Mouse (Mus musculus): Measurements from ENCODE around the gene Catip. TPM values are rescaled to one million over a fixed set of nuclear protein-coding genes. Genes with fewer than 3 reads are reported as not detected.
A peak's percentile ranks its signal among the peaks of the same experiment; 100 is the strongest.
"Not testable (repeated sequence)": the region's sequence is repeated elsewhere in the genome, so short reads cannot be mapped to it uniquely, and the experiment has no call there.

Gene Catip
- under 1 TPM; 0.29 to 0.45 TPM for total RNA-seq (2021)

GRCm38 (mm10) chr1:74361812-74362211, at the start of gene Catip:
TSS of gene Catip (plus strand) at chr1:74362108.
- intact Hi-C loops (cut with DNase I): loop anchor here (1.0 to 2.0 kb wide), 5 partner anchors 19 to 157 kb away; no protein-coding TSS in a partner anchor
- peak; percentile 85 to 90 for DNase-seq

GRCm38 (mm10) chr1:74313049-74313692, 48.7 kb upstream of the Catip start:
- peak; percentile 84 to 85 for DNase-seq
- intact Hi-C loops (cut with DNase I): loop anchor here (1.0 to 2.0 kb wide), 4 partner anchors 20 to 140 kb away; partner anchors contain the start of gene Catip

- no peak for DNase-seq
- intact Hi-C loops (cut with DNase I): no loop called here
Observed at GRCm38 (mm10) chr1:74314796-74315195, 47.1 kb upstream of the Catip start.

- intact Hi-C loops (cut with DNase I): no loop called here
Observed at GRCm38 (mm10) chr1:74316114-74316827, 45.6 kb upstream of the Catip start.

GRCm38 (mm10) chr1:74318711-74319110, 43.2 kb upstream of the Catip start:
- intact Hi-C loops (cut with DNase I): no loop called here
- DNase-seq: no peak

More at GRCm38 (mm10) chr1:74316114-74316827, 45.6 kb upstream of the Catip start:
- no peak for DNase-seq

GRCm38 (mm10) chr1:74321396-74321795, 40.5 kb upstream of the Catip start:
- intact Hi-C loops (cut with DNase I): no loop called here
- DNase-seq: no peak

GRCm38 (mm10) chr1:74326916-74327315, 35.0 kb upstream of the Catip start:
- DNase-seq; intact Hi-C loops (cut with DNase I): not testable (repeated sequence)

GRCm38 (mm10) chr1:74329899-74330431, 31.9 kb upstream of the Catip start:
- no peak for DNase-seq
- intact Hi-C loops (cut with DNase I): no loop called here

- peak; percentile 51 to 61 for DNase-seq
- intact Hi-C loops (cut with DNase I): no loop called here
Observed at GRCm38 (mm10) chr1:74331046-74331681, 30.7 kb upstream of the Catip start.

- intact Hi-C loops (cut with DNase I): loop anchor here (2.0 kb wide), 1 partner anchor 20 kb away; no protein-coding TSS in a partner anchor
Observed at GRCm38 (mm10) chr1:74332241-74332763, 29.6 kb upstream of the Catip start.

GRCm38 (mm10) chr1:74332930-74333329, 29.0 kb upstream of the Catip start:
- no peak for DNase-seq

More at GRCm38 (mm10) chr1:74332241-74332763, 29.6 kb upstream of the Catip start:
- DNase-seq: peak; percentile 96 to 98

GRCm38 (mm10) chr1:74334607-74335006, 27.3 kb upstream of the Catip start:
- no peak for DNase-seq
- intact Hi-C loops (cut with DNase I): no loop called here

More at GRCm38 (mm10) chr1:74332930-74333329, 29.0 kb upstream of the Catip start:
- intact Hi-C loops (cut with DNase I): loop anchor here (2.0 kb wide), 1 partner anchor 20 kb away; no protein-coding TSS in a partner anchor

GRCm38 (mm10) chr1:74335033-74335432, 26.9 kb upstream of the Catip start:
- DNase-seq: peak; percentile 55 to 56
- intact Hi-C loops (cut with DNase I): no loop called here

- intact Hi-C loops (cut with DNase I): no loop called here
- DNase-seq: peak; percentile 52 to 63
Observed at GRCm38 (mm10) chr1:74335436-74336170, 26.3 kb upstream of the Catip start.

GRCm38 (mm10) chr1:74337241-74337771, 24.6 kb upstream of the Catip start:
- DNase-seq: peak in 1 of 2 experiments; percentile 42
- intact Hi-C loops (cut with DNase I): no loop called here

GRCm38 (mm10) chr1:74338013-74338412, 23.9 kb upstream of the Catip start:
- no peak for DNase-seq
- intact Hi-C loops (cut with DNase I): no loop called here

GRCm38 (mm10) chr1:74338626-74339025, 23.3 kb upstream of the Catip start:
- intact Hi-C loops (cut with DNase I): no loop called here
- no peak for DNase-seq

GRCm38 (mm10) chr1:74339917-74340316, 22.0 kb upstream of the Catip start:
- peak in 1 of 2 experiments; percentile 23 for DNase-seq
- intact Hi-C loops (cut with DNase I): no loop called here

GRCm38 (mm10) chr1:74340361-74340764, 21.5 kb upstream of the Catip start:
- DNase-seq: peak; percentile 83
- intact Hi-C loops (cut with DNase I): no loop called here

GRCm38 (mm10) chr1:74340992-74341391, 20.9 kb upstream of the Catip start:
- intact Hi-C loops (cut with DNase I); DNase-seq: not testable (repeated sequence)
